Mouse (Mus musculus): ENCODE measurements at regions not wholly inside any gene's neighbourhood (a gene's known extent, or its start where the extent isn't known, plus 50 kb on each side); places are given as distances from the start of the nearest gene placed in this dataset.

DNA sequence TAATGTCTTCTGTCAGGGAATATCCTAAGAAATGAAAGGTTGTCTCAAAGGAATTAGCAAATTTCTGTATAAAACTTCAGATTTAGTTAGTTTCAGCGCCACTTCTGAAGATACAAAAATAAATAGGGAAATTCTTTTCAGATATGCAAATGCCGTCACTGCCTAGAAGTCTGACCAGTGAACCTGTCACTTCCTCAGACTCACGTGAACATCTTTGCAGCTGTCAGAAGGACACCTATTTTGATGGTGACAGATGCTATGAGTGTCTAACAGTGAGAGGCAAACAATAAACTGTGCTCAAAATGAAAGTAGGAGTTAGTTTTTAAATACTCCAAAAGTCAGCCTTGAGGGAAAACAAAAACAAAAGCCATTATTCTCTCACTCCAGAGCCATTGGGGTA, 57.5 kb upstream of the Igf1r start:
- Histone ChIP-seq H3K4me1 (replicated peaks) (no peaks in the 10 kb centered on the region), H3K9ac (no peak overlapping the region), H3K27me3 (no peaks in the 10 kb centered on the region), H3K36me3 (no peaks in the 10 kb centered on the region), H3K9me3 (replicated peaks) (no peaks in the 10 kb centered on the region), H3K27ac (no peak overlapping the region), H3K4me2 (no peak overlapping the region), H3K4me3 (no peak overlapping the region)
- WGBS: 69% methylated on average over 3 of the region's 3 CpGs
- ATAC-seq (replicated peaks; ENCODE audit: insufficient number of reproducible peaks, insufficient read depth, low FRiP score, low read depth): no peak

- Histone ChIP-seq H3K9ac (no peak overlapping the region), H3K4me2 (no peak overlapping the region), H3K27me3 (no peaks in the 10 kb centered on the region), H3K4me3 (no peak overlapping the region), H3K4me1 (replicated peaks) (no peaks in the 10 kb centered on the region), H3K9me3 (replicated peaks) (no peaks in the 10 kb centered on the region), H3K27ac (no peak overlapping the region), H3K36me3 (no peaks in the 10 kb centered on the region)
- no peak for ATAC-seq (replicated peaks; ENCODE audit: insufficient number of reproducible peaks, insufficient read depth, low FRiP score, low read depth)
- WGBS: 46% methylated on average over 3 of the region's 3 CpGs
Measured at GRCm38 (mm10) chr7:67892917-67893316, 59.7 kb upstream of the Igf1r start.

- 77% methylated on average over 6 of the region's 6 CpGs for WGBS
- Histone ChIP-seq H3K4me2 (no peak overlapping the region), H3K27me3 (no peaks in the 10 kb centered on the region), H3K9me3 (replicated peaks) (no peaks in the 10 kb centered on the region), H3K9ac (no peak overlapping the region), H3K4me3 (no peak overlapping the region), H3K27ac (no peak overlapping the region), H3K4me1 (replicated peaks) (no peaks in the 10 kb centered on the region), H3K36me3 (no peaks in the 10 kb centered on the region)
- ATAC-seq (replicated peaks; ENCODE audit: insufficient number of reproducible peaks, insufficient read depth, low FRiP score, low read depth): no peak
Measured at GRCm38 (mm10) chr7:67883040-67883439, 69.6 kb upstream of the Igf1r start.

- Histone ChIP-seq H3K36me3 (no peaks in the 10 kb centered on the region), H3K9ac (no peak overlapping the region), H3K27me3 (no peaks in the 10 kb centered on the region), H3K27ac (no peak overlapping the region), H3K9me3 (replicated peaks) (no peaks in the 10 kb centered on the region), H3K4me1 (replicated peaks) (0 out of 2 replicates have a peak, but pooled peaks cover 1% of the 10 kb centered on the region), H3K4me3 (no peak overlapping the region), H3K4me2 (no peak overlapping the region)
- 46% methylated on average over 8 of the region's 8 CpGs for WGBS
- ATAC-seq (replicated peaks; ENCODE audit: insufficient number of reproducible peaks, insufficient read depth, low FRiP score, low read depth): no peak
Measured at GRCm38 (mm10) chr7:67882606-67883005, 70.0 kb upstream of the Igf1r start.

DNA sequence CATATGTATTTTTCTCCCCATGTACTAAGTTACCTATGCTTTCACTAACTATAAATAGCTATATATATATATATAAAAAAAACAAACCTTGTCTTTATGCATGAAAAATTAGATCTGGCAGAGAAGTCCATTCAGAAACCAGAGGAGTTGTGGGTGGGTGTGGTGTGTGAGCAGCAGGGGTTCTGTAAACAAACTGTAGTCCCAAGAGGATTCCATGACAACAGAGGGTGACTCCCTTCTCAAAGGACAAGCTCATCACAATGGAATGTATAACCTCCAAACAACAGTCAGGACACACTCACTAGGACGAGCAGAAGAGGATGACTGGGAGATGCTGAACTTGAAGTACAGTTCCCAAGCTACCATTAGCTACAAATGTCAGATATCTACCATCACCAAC, 74.4 kb upstream of the Igf1r start:
- H3K9ac ChIP-seq: no peak overlapping the region
- ATAC-seq (replicated peaks; ENCODE audit: insufficient number of reproducible peaks, insufficient read depth, low FRiP score, low read depth): no peak
- no peak overlapping the region for H3K27ac ChIP-seq
- no peak overlapping the region for H3K4me2 ChIP-seq
- no peak overlapping the region for H3K4me3 ChIP-seq
- H3K9me3 ChIP-seq (replicated peaks): no peaks in the 10 kb centered on the region
- H3K36me3 ChIP-seq: no peaks in the 10 kb centered on the region
- no peaks in the 10 kb centered on the region for H3K27me3 ChIP-seq
- 0 out of 2 replicates have a peak, but pooled peaks cover 2% of the 10 kb centered on the region for H3K4me1 ChIP-seq (replicated peaks)
- 38% methylated on average over 1 of the region's 1 CpGs for WGBS

- Histone ChIP-seq H3K9me3 (replicated peaks) (no peaks in the 10 kb centered on the region), H3K27me3 (no peaks in the 10 kb centered on the region), H3K36me3 (no peaks in the 10 kb centered on the region), H3K27ac (no peak overlapping the region), H3K9ac (no peak overlapping the region), H3K4me2 (no peak overlapping the region), H3K4me3 (no peak overlapping the region), H3K4me1 (replicated peaks) (0 out of 2 replicates have a peak, but pooled peaks cover 2% of the 10 kb centered on the region)
- 60% methylated on average over 3 of the region's 3 CpGs for WGBS
- ATAC-seq (replicated peaks; ENCODE audit: insufficient number of reproducible peaks, insufficient read depth, low FRiP score, low read depth): no peak
Measured at GRCm38 (mm10) chr7:67877587-67877986, 75.0 kb upstream of the Igf1r start.

GRCm38 (mm10) chr7:67854080-67855022, 94.8 kb upstream of the Synm start:
- H3K4me1 ChIP-seq (replicated peaks): 0 out of 2 replicates have a peak, but pooled peaks cover 3% of the 10 kb centered on the region
- ATAC-seq (replicated peaks; ENCODE audit: insufficient number of reproducible peaks, insufficient read depth, low FRiP score, low read depth): no peak
- H3K9ac ChIP-seq: no peak overlapping the region
- 0 out of 2 replicates have a peak, but pooled peaks cover 6% of the 10 kb centered on the region for H3K9me3 ChIP-seq (replicated peaks)
- no peak overlapping the region for H3K4me3 ChIP-seq
- no peak overlapping the region for H3K27ac ChIP-seq
- H3K4me2 ChIP-seq: no peak overlapping the region
- WGBS: 44% methylated on average over 14 of the region's 14 CpGs
- no peaks in the 10 kb centered on the region for H3K36me3 ChIP-seq
- no peaks in the 10 kb centered on the region for H3K27me3 ChIP-seq

DNA sequence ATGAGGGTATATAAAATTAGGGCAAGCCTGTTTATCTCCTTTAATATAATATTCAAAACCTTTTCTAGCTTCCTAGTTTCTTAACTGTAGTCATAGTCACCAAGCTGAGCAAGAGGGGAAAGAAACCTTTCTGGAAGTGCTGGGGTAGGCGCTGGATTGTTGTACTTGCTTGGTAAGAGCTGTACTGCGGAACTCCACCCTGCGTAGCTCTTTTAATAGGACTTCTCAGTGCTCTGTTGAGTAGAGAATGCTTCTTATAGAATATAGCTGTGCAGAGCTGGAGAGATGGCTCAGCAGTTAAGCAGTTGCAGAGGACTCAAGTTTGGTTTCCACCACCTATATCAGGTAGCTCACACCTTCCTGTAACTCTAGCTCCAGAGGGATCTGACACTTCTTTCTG, 93.3 kb upstream of the Synm start:
- no peak overlapping the region for H3K4me3 ChIP-seq
- no peak for ATAC-seq (replicated peaks; ENCODE audit: insufficient number of reproducible peaks, insufficient read depth, low FRiP score, low read depth)
- H3K9me3 ChIP-seq (replicated peaks): 0 out of 2 replicates have a peak, but pooled peaks cover 6% of the 10 kb centered on the region
- H3K36me3 ChIP-seq: no peaks in the 10 kb centered on the region
- no peak overlapping the region for H3K27ac ChIP-seq
- WGBS: 97% methylated on average over 3 of the region's 3 CpGs
- H3K9ac ChIP-seq: no peak overlapping the region
- peaks cover 8% of the 10 kb centered on the region; the same call in 1 of the 2 replicates for H3K4me1 ChIP-seq (replicated peaks)
- no peaks in the 10 kb centered on the region for H3K27me3 ChIP-seq
- no peak overlapping the region for H3K4me2 ChIP-seq

GRCm38 (mm10) chr7:67849509-67849862, 89.9 kb upstream of the Synm start:
- Histone ChIP-seq H3K9me3 (replicated peaks) (0 out of 2 replicates have a peak, but pooled peaks cover 6% of the 10 kb centered on the region), H3K36me3 (no peaks in the 10 kb centered on the region), H3K4me3 (peak overlapping the region; percentile 53), H3K27me3 (no peaks in the 10 kb centered on the region), H3K4me2 (peak overlapping the region; percentile 74), H3K9ac (peak overlapping the region; percentile 53), H3K27ac (peak overlapping the region; percentile 70), H3K4me1 (replicated peaks) (peaks cover 11% of the 10 kb centered on the region; the same call in 1 of the 2 replicates)
- WGBS: 8% methylated on average over 7 of the region's 7 CpGs
- ATAC-seq (replicated peaks; ENCODE audit: insufficient number of reproducible peaks, insufficient read depth, low FRiP score, low read depth): peak; percentile 50

- peak; percentile 90 for ATAC-seq (replicated peaks; ENCODE audit: insufficient number of reproducible peaks, insufficient read depth, low FRiP score, low read depth)
Measured at GRCm38 (mm10) chr7:67848589-67849508, 89.3 kb upstream of the Synm start.

GRCm38 (mm10) chr7:67846796-67847195, 87.3 kb upstream of the Synm start:
- ATAC-seq (replicated peaks; ENCODE audit: insufficient number of reproducible peaks, insufficient read depth, low FRiP score, low read depth): no peak
- Histone ChIP-seq H3K4me2 (no peak overlapping the region), H3K36me3 (no peaks in the 10 kb centered on the region), H3K9ac (no peak overlapping the region), H3K4me1 (replicated peaks) (peaks cover 11% of the 10 kb centered on the region; the same call in 1 of the 2 replicates), H3K27ac (no peak overlapping the region), H3K27me3 (no peaks in the 10 kb centered on the region), H3K4me3 (no peak overlapping the region), H3K9me3 (replicated peaks) (0 out of 2 replicates have a peak, but pooled peaks cover 6% of the 10 kb centered on the region)
- 21% methylated on average over 8 of the region's 8 CpGs for WGBS

More at GRCm38 (mm10) chr7:67848589-67849508, 89.3 kb upstream of the Synm start:
- peaks cover 11% of the 10 kb centered on the region; the same call in 1 of the 2 replicates for H3K4me1 ChIP-seq (replicated peaks)
- no peaks in the 10 kb centered on the region for H3K27me3 ChIP-seq
- H3K27ac ChIP-seq: peak overlapping the region; percentile 70
- WGBS: 2% methylated on average over 35 of the region's 35 CpGs
- H3K9me3 ChIP-seq (replicated peaks): 0 out of 2 replicates have a peak, but pooled peaks cover 6% of the 10 kb centered on the region
- H3K4me3 ChIP-seq: peak overlapping the region; percentile 53
- H3K4me2 ChIP-seq: peak overlapping the region; percentile 74
- H3K36me3 ChIP-seq: no peaks in the 10 kb centered on the region
- H3K9ac ChIP-seq: peak overlapping the region; percentile 53
